Mouse (Mus musculus): ENCODE measurements at regions not wholly inside any gene's neighbourhood (a gene's known extent, or its start where the extent isn't known, plus 50 kb on each side); places are given as distances from the start of the nearest gene placed in this dataset.

DNA sequence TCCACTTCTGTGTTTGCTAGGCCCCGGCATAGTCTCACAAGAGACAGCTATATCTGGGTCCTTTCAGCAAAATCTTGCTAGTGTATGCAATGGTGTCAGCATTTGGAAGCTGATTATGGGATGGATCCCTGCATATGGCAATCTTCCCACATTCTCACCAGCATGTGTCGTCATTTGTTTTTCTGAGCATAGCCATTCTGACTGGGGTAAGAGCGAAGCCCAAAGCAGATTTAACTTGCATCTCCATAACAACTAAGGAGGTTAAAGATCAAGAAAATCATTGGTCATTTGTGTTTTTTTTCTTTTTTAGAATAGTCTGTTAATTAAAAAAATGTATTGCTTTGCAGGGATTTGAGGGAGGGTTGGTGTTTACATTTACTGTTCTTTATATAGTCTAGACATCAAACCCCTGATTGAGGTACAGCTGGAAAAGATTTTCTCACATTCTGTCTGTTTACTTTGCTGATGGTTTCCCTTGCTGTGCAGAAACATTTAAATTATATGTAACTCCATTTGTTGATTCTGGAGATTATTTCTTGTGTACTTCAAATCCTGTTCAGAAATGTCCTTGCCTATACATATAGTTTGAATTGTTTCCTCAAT is 678.1 kb downstream of the Phex start:
- Histone ChIP-seq H3K36me3 (ENCODE audit: control insufficient read depth, insufficient read depth, low read length) (no peaks in the 10 kb centered on the region), H3K4me3 (replicated peaks; ENCODE audit: low read length) (no peak overlapping the region), H3K4me1 (ENCODE audit: control insufficient read depth, insufficient read depth, low read length) (no peaks in the 10 kb centered on the region), H3K27ac (replicated peaks; ENCODE audit: low read depth, low read length) (no peak overlapping the region), H3K9ac (ENCODE audit: low read depth, low read length, severe bottlenecking) (no peak overlapping the region), H3K4me2 (replicated peaks; ENCODE audit: low read depth, low read length, severe bottlenecking) (no peak overlapping the region), H3K27me3 (ENCODE audit: control insufficient read depth, insufficient read depth, low read length) (no peaks in the 10 kb centered on the region), H3K9me3 (ENCODE audit: control insufficient read depth, low read length) (no peaks in the 10 kb centered on the region)
- no peak for ATAC-seq (ENCODE audit: low FRiP score, low read depth)
- WGBS, result 82% methylated on average over 2 of the region's 3 CpGs
- no peak for TF ChIP-seq POLR2A (IDR thresholded peaks at IDR 0.05; ENCODE audit: borderline replicate concordance, extremely low read depth, insufficient read depth, insufficient read length)
- DNase-seq (ENCODE audit: low spot score), result no peak

DNA sequence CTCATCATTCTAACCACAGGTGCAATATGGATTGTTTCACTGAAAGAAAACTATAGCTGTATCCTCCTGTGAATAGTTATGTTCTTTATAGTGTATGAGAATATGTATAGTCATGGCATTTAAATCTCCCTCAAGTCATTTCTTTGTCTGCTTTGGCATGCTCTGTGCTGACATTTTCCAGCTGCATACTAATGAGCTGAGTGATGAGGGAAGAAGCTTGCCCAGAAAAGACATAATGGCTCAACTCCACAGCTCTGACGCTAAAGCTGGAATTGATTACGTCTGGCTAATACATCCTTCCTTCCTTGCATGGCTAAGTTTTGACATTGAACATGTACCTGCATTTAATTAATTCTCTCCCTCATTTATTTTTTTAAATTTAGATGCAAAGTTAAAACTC is 722.9 kb downstream of the Phex start:
- no peak overlapping the region for H3K4me2 ChIP-seq (replicated peaks; ENCODE audit: low read depth, low read length, severe bottlenecking)
- WGBS, result 46% methylated on average over 2 of the region's 2 CpGs
- H3K9me3 ChIP-seq (ENCODE audit: control insufficient read depth, low read length), result no peaks in the 10 kb centered on the region
- DNase-seq (ENCODE audit: low spot score) (peak; percentile 25), ATAC-seq (ENCODE audit: low FRiP score, low read depth) (no peak)
- no peak overlapping the region for H3K27ac ChIP-seq (replicated peaks; ENCODE audit: low read depth, low read length)
- H3K27me3 ChIP-seq (ENCODE audit: control insufficient read depth, insufficient read depth, low read length), result no peaks in the 10 kb centered on the region
- no peak overlapping the region for H3K9ac ChIP-seq (ENCODE audit: low read depth, low read length, severe bottlenecking)
- no peaks in the 10 kb centered on the region for H3K36me3 ChIP-seq (ENCODE audit: control insufficient read depth, insufficient read depth, low read length)
- H3K4me3 ChIP-seq (replicated peaks; ENCODE audit: low read length), result no peak overlapping the region
- no peaks in the 10 kb centered on the region for H3K4me1 ChIP-seq (ENCODE audit: control insufficient read depth, insufficient read depth, low read length)
- no peak for TF ChIP-seq POLR2A (IDR thresholded peaks at IDR 0.05; ENCODE audit: borderline replicate concordance, extremely low read depth, insufficient read depth, insufficient read length)

DNA sequence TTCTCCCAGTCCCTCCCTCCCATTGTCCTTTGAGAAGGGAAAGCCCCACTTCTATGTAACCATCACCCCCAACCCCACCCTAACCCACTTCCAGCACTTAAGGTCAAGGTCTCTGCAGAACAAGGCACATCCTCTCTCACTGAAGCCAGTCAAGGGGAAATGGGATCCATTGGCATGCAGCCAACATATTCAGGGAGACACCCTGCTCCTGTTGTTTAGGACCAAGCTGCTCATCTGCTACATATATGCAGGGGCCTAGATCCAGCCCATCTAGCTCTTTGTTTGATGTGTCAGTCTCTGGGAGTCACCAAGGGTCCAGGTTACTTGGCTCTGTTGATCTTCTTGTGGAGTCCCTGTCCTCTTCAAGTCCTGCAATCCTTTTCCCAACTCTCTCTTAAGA is 737.2 kb downstream of the Phex start:
- H3K27ac ChIP-seq (replicated peaks; ENCODE audit: low read depth, low read length), result no peak overlapping the region
- no peak for ATAC-seq (ENCODE audit: low FRiP score, low read depth)
- no peak overlapping the region for H3K4me2 ChIP-seq (replicated peaks; ENCODE audit: low read depth, low read length, severe bottlenecking)
- no peak overlapping the region for H3K4me3 ChIP-seq (replicated peaks; ENCODE audit: low read length)
- H3K4me1 ChIP-seq (ENCODE audit: control insufficient read depth, insufficient read depth, low read length), result no peaks in the 10 kb centered on the region
- no peaks in the 10 kb centered on the region for H3K9me3 ChIP-seq (ENCODE audit: control insufficient read depth, low read length)
- no peak for TF ChIP-seq POLR2A (IDR thresholded peaks at IDR 0.05; ENCODE audit: borderline replicate concordance, extremely low read depth, insufficient read depth, insufficient read length)
- no peak for DNase-seq (ENCODE audit: low spot score)
- H3K36me3 ChIP-seq (ENCODE audit: control insufficient read depth, insufficient read depth, low read length), result no peaks in the 10 kb centered on the region
- no peaks in the 10 kb centered on the region for H3K27me3 ChIP-seq (ENCODE audit: control insufficient read depth, insufficient read depth, low read length)
- no peak overlapping the region for H3K9ac ChIP-seq (ENCODE audit: low read depth, low read length, severe bottlenecking)

DNA sequence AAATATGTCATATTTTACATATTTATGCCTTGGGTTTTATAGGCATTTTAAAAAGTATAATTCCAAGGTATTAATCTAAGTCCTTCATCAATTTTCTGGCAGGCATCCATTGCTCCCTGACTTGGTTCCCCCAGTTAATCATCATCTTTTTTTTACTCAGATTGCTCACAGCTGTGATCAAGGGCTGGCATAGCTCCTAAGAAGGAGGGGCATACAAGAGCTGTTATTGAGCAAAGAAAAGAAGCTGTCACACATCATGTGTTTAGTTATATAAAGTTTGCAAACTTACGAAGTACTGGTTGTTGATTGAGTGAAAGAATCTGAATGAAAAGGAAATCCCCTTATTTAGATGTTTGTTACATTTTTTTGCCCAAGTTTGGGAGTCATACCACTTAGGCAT is 741.5 kb downstream of the Phex start:
- H3K9ac ChIP-seq (ENCODE audit: low read depth, low read length, severe bottlenecking), result no peak overlapping the region
- H3K4me1 ChIP-seq (ENCODE audit: control insufficient read depth, insufficient read depth, low read length), result no peaks in the 10 kb centered on the region
- no peaks in the 10 kb centered on the region for H3K9me3 ChIP-seq (ENCODE audit: control insufficient read depth, low read length)
- DNase-seq (ENCODE audit: low spot score) (no peak), ATAC-seq (ENCODE audit: low FRiP score, low read depth) (no peak)
- H3K4me3 ChIP-seq (replicated peaks; ENCODE audit: low read length), result no peak overlapping the region
- H3K27me3 ChIP-seq (ENCODE audit: control insufficient read depth, insufficient read depth, low read length), result no peaks in the 10 kb centered on the region
- H3K27ac ChIP-seq (replicated peaks; ENCODE audit: low read depth, low read length), result no peak overlapping the region
- H3K36me3 ChIP-seq (ENCODE audit: control insufficient read depth, insufficient read depth, low read length), result no peaks in the 10 kb centered on the region
- no peak for TF ChIP-seq POLR2A (IDR thresholded peaks at IDR 0.05; ENCODE audit: borderline replicate concordance, extremely low read depth, insufficient read depth, insufficient read length)
- no peak overlapping the region for H3K4me2 ChIP-seq (replicated peaks; ENCODE audit: low read depth, low read length, severe bottlenecking)
- WGBS, result 78% methylated on average over 1 of the region's 1 CpGs

DNA sequence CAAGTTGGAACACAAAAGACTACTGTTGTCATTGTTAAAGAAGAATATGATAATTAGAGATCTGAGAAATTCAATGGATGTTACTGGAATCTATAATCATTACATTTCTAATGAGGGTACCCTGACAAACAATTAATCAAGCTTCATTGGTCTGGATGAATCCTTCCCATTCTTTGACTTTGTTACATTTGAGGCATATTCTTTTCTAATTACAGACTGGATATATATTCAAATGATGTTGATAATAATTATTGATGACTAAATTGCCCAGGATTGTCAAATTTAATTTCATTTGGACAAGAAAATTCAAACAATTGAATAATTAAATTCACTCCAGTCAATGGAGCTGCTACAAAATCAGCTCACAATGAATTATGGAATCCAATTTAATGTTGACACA is 745.6 kb downstream of the Phex start:
- no peaks in the 10 kb centered on the region for H3K4me1 ChIP-seq (ENCODE audit: control insufficient read depth, insufficient read depth, low read length)

More for the DNA sequence above, 745.6 kb downstream of the Phex start:
- H3K4me3 ChIP-seq (replicated peaks; ENCODE audit: low read length), result no peak overlapping the region
- H3K27ac ChIP-seq (replicated peaks; ENCODE audit: low read depth, low read length), result no peak overlapping the region
- H3K9me3 ChIP-seq (ENCODE audit: control insufficient read depth, low read length), result no peaks in the 10 kb centered on the region
- TF ChIP-seq POLR2A (IDR thresholded peaks at IDR 0.05; ENCODE audit: borderline replicate concordance, extremely low read depth, insufficient read depth, insufficient read length), result no peak
- ATAC-seq (ENCODE audit: low FRiP score, low read depth), result no peak
- no peak for DNase-seq (ENCODE audit: low spot score)
- H3K4me2 ChIP-seq (replicated peaks; ENCODE audit: low read depth, low read length, severe bottlenecking), result no peak overlapping the region
- H3K27me3 ChIP-seq (ENCODE audit: control insufficient read depth, insufficient read depth, low read length), result no peaks in the 10 kb centered on the region
- no peaks in the 10 kb centered on the region for H3K36me3 ChIP-seq (ENCODE audit: control insufficient read depth, insufficient read depth, low read length)
- no peak overlapping the region for H3K9ac ChIP-seq (ENCODE audit: low read depth, low read length, severe bottlenecking)

Measured in limb, embryonic 14.5 days (tissue).